Mouse (Mus musculus) left cerebral cortex, adult 18-20 months (tissue): ENCODE results near the gene Akap6. TPM values are rescaled to one million over a fixed set of nuclear protein-coding genes. Genes with fewer than 3 reads are reported as not detected.
"Not testable (repeated sequence)": the region's sequence is repeated elsewhere in the genome, so short reads cannot be mapped to it uniquely, and the experiment has no call there.

Source experiments
- DNase-seq, 2 experiments: peaks; one replicate each; pipeline ENCODE4 v3.0.0; 2021 to 2022; ENCODE audit warnings: low spot score in 2 of 2, mixed read lengths in 1 of 2
- total RNA-seq, 2 experiments: library from RNA; stranded (reverse); gene quantifications; 2 replicates each; pipeline ENCODE4 v1.2.3; 2021

Akap6 gene
- total RNA-seq, 2 experiments from 2014 or later: 159 to 164 TPM

GRCm38 (mm10) chr12:52711382-52711781 is 12.2 kb downstream of the Akap6 start:
- no peak for DNase-seq

- DNase-seq: no peak
Measured at GRCm38 (mm10) chr12:52711857-52712640, 12.9 kb downstream of the Akap6 start.

GRCm38 (mm10) chr12:52718392-52718791 is 19.2 kb downstream of the Akap6 start:
- DNase-seq: no peak

- no peak for DNase-seq
Measured at GRCm38 (mm10) chr12:52719232-52719631, 20.0 kb downstream of the Akap6 start.

- no peak for DNase-seq
Measured at GRCm38 (mm10) chr12:52719681-52720080, 20.5 kb downstream of the Akap6 start.

GRCm38 (mm10) chr12:52724039-52724615 is 24.9 kb downstream of the Akap6 start:
- not testable (repeated sequence) for DNase-seq

GRCm38 (mm10) chr12:52726434-52727231 is 27.4 kb downstream of the Akap6 start:
- DNase-seq: no peak

- no peak for DNase-seq
Measured at GRCm38 (mm10) chr12:52729396-52729795, 30.2 kb downstream of the Akap6 start.

- DNase-seq: not testable (repeated sequence)
Measured at GRCm38 (mm10) chr12:52735161-52735560, 36.0 kb downstream of the Akap6 start.

GRCm38 (mm10) chr12:52737151-52737550 is 38.0 kb downstream of the Akap6 start:
- DNase-seq: no peak

GRCm38 (mm10) chr12:52739326-52739725 is 40.1 kb downstream of the Akap6 start:
- DNase-seq: no peak

GRCm38 (mm10) chr12:52741801-52742200 is 42.6 kb downstream of the Akap6 start:
- DNase-seq: no peak

- DNase-seq: no peak
Measured at GRCm38 (mm10) chr12:52750006-52750405, 50.8 kb downstream of the Akap6 start.

- no peak for DNase-seq
Measured at GRCm38 (mm10) chr12:52755649-52756048, 56.5 kb downstream of the Akap6 start.

GRCm38 (mm10) chr12:52757881-52758280 is 58.7 kb downstream of the Akap6 start:
- no peak for DNase-seq

GRCm38 (mm10) chr12:52764046-52764445 is 64.9 kb downstream of the Akap6 start:
- DNase-seq: no peak

- DNase-seq: no peak
Measured at GRCm38 (mm10) chr12:52764810-52765209, 65.6 kb downstream of the Akap6 start.

- DNase-seq: no peak
Measured at GRCm38 (mm10) chr12:52769561-52769960, 70.4 kb downstream of the Akap6 start.

- DNase-seq: no peak
Measured at GRCm38 (mm10) chr12:52771931-52772330, 72.7 kb downstream of the Akap6 start.

GRCm38 (mm10) chr12:52772494-52773280 is 73.5 kb downstream of the Akap6 start:
- no peak for DNase-seq

- DNase-seq: peak; percentile 68 to 70
Measured at GRCm38 (mm10) chr12:52773847-52774246, 74.7 kb downstream of the Akap6 start.
